Mouse (Mus musculus) liver, adult 2 months (tissue): Measurements from ENCODE around the gene Gm10188.

Source experiments
- CTCF ChIP-seq: fragments of 200-500 bp; IDR thresholded peaks from 2 replicates; pipeline ENCODE4 v1.5.1; 2011; ENCODE audit warnings: low read depth, low read length, control low read depth
- POLR2A ChIP-seq: fragments of 200-500 bp; IDR thresholded peaks from 2 replicates; pipeline ENCODE4 v1.6.1; 2011; ENCODE audit warnings: low read length, control low read depth; ENCODE audit not compliant: insufficient read depth; ENCODE audit errors: extremely low read depth

DNA sequence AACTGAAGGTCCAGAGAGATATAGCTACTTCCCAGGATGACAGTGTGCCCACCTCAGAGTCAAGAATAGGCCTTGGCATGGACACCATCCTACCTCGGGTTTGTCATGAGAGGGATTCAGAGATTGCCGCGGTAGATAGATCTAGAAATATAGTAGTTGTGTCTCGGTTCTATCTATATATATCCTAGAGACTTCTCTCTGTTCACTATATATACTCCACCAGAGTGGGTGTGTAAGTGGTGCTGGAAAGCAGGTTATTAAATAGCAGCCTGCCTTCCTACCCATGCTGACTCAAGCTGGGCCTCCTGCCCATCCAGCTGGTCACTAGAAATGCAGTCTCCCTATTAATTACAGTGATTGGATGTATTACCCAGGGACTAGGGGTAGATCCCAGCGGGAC is 26.8 kb downstream of the Gm10188 start:
- no peak for TF ChIP-seq CTCF
- no peak for TF ChIP-seq POLR2A
